Mouse (Mus musculus): Measurements from ENCODE around the gene Atl2. TPM values are rescaled to one million over a fixed set of nuclear protein-coding genes. Genes with fewer than 3 reads are reported as not detected.

Gene Atl2
- 10 to 100 TPM; 25.7 to 64.2 (median 38.6) TPM for total RNA-seq (2018; cell fraction: chromatin; rRNA removed)
- total RNA-seq (2018; cell fraction: cytosol; rRNA removed): 10 to 100 TPM; 13.7 to 25.1 (median 18.5) TPM
- total RNA-seq (2018; cell fraction: nucleus; rRNA removed): 10 to 100 TPM; 17.5 to 53.7 (median 30.9) TPM
- 17.7 to 23.3 TPM (median 18.4 TPM) in 3 replicates for polyA plus RNA-seq (2018)

DNA sequence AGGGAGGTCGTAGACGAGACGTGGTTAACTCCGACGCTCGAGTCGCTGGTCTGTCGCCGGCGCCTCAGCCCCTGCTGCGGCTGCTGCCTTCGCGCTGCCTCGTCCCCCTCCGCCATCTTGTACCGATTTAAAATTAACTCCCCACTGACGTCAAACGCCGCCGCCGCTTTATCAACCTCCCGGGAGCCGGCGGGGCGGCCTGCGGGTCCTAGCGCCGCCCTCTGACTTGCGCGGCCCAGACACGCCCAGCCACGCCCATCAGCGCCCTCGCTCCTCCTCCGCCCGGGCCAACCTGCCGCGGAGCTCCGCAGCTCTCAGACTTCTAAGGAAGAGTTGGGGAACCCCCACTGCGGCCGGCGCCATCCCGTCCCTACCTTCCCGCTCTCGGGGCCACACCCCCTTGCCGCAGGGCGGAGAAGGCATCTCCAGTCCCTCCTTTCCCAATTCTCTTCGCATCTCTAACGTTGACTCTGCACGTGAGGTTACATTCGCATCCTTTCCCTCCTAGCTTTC lies at the start of gene Atl2:
TSS of gene Atl2 (minus strand) at position 213 of the 513 bp plus-strand sequence.
- Histone ChIP-seq H3K4me3 (ENCODE audit: inconsistent target) (peak within 1 kb of the TSS; percentile 71), H3K27ac (peak within 1 kb of the TSS; percentile 43), H3K79me2 (ENCODE audit: inconsistent target) (peaks cover 42% of the 10 kb centered on the region), H3K36me3 (ENCODE audit: inconsistent target) (no peaks in the 10 kb centered on the region)
- WGBS (ENCODE audit: missing documents): under 1% methylated on average over 50 of the region's 51 CpGs

DNA sequence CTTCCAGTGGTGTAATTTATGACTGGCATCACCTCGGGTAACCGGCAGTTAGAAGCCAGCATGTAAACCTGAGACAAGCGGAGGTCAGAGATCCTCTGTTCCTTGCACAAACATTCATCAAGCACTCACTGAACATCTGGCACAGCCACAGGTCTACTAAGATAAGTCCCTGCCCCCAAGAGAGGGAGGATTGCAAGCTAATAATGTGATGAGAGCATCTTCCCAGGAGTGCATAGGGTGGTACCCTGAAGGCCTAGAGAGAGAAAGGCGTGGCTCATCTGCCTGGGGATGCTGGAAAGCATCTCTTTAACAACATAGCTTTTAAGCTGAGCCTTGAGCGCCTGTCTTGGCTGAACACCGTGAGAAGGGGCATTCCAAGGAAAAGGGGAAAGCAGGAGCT lies 48.9 kb upstream of the Atl2 start:
- Histone ChIP-seq H3K79me2 (ENCODE audit: inconsistent target) (no peaks in the 10 kb centered on the region), H3K36me3 (ENCODE audit: inconsistent target) (no peaks in the 10 kb centered on the region), H3K4me3 (ENCODE audit: inconsistent target) (no peak overlapping the region), H3K27ac (no peak overlapping the region)
- 89% methylated on average over 6 of the region's 6 CpGs for WGBS (ENCODE audit: missing documents)

DNA sequence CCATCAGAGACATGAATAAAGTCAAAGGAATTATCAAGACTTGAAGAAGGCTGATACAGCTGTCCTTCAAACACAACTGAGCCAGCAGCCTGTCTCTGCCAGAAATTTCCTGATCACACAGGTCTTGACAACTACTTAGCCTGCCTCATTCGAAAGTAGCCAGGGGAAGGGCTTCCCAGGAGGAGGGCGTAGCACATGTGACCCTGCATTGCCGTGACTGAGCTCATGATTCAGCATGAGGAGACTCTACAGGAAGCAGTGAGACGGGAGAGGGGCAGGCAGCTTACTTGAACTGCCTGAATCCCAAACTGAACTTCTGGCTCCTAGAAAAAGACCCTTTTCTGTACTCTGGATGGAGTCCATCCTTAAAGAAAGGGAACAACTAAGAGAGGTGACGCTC lies 46.5 kb upstream of the Atl2 start:
- Histone ChIP-seq H3K36me3 (ENCODE audit: inconsistent target) (no peaks in the 10 kb centered on the region), H3K4me3 (ENCODE audit: inconsistent target) (no peak overlapping the region), H3K79me2 (ENCODE audit: inconsistent target) (no peaks in the 10 kb centered on the region), H3K27ac (no peak overlapping the region)
- WGBS (ENCODE audit: missing documents): 52% methylated on average over 5 of the region's 5 CpGs

DNA sequence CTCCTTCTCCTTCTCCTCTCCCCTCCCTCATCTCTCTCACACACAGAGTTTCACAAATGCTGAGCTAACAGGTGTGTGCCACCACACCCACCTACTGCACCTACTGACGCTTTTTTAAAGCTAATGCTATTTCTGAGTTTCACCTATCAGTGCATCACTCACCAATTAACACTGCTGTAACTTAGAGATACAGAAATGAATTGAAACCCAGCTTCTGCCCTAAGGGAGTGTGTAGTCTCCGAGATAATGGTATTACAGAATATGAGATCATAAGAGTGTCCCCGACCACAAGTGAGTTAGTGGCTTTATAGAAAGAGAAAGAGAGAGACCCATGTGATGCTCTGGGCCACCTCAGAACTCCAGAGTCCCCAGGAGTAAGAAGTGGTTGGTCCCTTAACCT lies 43.2 kb upstream of the Atl2 start:
- Histone ChIP-seq H3K27ac (no peak overlapping the region), H3K79me2 (ENCODE audit: inconsistent target) (no peaks in the 10 kb centered on the region), H3K4me3 (ENCODE audit: inconsistent target) (no peak overlapping the region), H3K36me3 (ENCODE audit: inconsistent target) (no peaks in the 10 kb centered on the region)
- 93% methylated on average over 3 of the region's 3 CpGs for WGBS (ENCODE audit: missing documents)

DNA sequence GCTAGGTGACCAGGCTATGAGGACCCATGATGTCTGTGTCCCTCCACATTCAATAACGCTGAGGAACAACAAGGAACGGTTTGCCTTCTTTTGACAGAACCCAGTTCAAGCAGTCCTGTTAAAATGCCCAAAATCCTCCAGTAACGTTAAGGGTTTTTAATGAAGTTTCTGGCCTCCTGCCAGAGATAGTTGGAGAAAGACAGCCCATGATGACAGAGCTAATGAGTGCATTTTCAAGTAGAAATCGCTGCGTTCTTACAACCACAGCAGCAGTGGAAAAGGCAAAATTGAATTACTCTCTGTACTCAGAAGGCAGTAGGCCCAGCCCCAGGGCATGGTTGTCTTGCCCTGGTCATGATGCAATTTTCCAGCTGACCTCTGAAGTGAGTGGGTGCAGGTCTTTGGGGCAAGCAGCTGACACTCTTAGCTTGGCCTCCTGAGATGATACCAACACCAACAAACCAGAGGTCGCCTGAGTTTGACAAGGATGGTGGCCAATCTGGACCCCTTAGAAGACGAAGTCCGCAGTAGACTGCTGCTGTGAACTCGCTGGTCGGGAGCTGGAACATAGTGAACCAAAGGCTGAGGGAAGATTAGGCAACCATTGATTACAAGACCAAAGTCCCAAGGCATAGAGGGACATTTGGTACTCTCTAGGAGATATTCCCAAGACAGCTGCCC lies 42.1 kb upstream of the Atl2 start:
- WGBS (ENCODE audit: missing documents): 91% methylated on average over 10 of the region's 10 CpGs
- no peak overlapping the region for H3K4me3 ChIP-seq (ENCODE audit: inconsistent target)
- no peaks in the 10 kb centered on the region for H3K79me2 ChIP-seq (ENCODE audit: inconsistent target)
- no peak overlapping the region for H3K27ac ChIP-seq
- no peaks in the 10 kb centered on the region for H3K36me3 ChIP-seq (ENCODE audit: inconsistent target)

DNA sequence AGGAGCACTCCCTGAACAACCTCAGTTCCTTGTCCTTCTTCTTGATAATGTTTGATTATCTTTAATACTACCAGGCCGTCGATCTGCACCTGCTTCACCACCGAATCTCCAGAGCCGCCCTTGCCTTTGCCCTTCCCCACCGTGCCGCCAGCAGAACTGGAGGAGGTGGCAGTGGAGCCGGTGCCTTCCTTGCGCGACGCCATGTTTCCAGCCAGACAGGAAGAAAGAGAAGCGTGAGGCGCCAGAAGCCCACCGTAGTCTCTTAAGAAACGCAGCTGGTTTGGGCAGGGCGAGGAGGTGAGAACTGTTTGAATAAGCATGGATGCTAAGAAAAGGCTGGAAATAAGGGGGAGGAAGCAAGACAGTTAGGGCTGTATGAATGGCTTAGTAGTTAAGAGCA lies 38.4 kb upstream of the Atl2 start:
- 91% methylated on average over 15 of the region's 15 CpGs for WGBS (ENCODE audit: missing documents)
- Histone ChIP-seq H3K79me2 (ENCODE audit: inconsistent target) (no peaks in the 10 kb centered on the region), H3K27ac (no peak overlapping the region), H3K4me3 (ENCODE audit: inconsistent target) (no peak overlapping the region), H3K36me3 (ENCODE audit: inconsistent target) (no peaks in the 10 kb centered on the region)

DNA sequence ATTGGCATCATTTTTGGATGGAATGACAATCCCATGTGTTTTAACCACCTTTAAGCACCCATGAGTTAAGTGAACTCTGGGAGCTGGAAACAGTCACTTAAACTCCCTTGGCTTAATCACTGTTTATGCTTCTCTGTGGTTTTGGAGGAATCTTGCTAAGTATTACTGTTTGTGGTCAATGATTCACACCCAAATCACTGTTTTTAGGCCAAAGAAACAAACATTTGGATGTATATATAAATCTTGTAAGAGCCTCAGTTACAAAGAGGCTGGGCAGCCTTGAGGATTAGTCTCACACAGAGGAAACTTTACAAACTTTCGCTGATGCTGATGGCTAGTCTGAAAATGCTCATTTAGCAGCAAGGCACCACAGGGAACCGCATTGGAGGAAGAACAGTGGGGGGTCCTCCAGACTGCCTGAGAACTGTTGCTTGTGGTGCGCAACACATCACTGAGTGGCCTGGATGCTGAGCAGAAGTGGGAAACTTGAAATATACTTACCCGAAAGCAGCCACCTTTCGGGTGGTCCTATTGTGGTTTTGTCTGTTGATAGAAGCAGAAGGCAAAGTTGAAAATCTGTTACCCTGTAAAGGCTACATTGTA lies 36.9 kb upstream of the Atl2 start:
- Histone ChIP-seq H3K4me3 (ENCODE audit: inconsistent target) (no peak overlapping the region), H3K36me3 (ENCODE audit: inconsistent target) (no peaks in the 10 kb centered on the region), H3K27ac (no peak overlapping the region), H3K79me2 (ENCODE audit: inconsistent target) (no peaks in the 10 kb centered on the region)
- WGBS (ENCODE audit: missing documents): 79% methylated on average over 5 of the region's 5 CpGs

DNA sequence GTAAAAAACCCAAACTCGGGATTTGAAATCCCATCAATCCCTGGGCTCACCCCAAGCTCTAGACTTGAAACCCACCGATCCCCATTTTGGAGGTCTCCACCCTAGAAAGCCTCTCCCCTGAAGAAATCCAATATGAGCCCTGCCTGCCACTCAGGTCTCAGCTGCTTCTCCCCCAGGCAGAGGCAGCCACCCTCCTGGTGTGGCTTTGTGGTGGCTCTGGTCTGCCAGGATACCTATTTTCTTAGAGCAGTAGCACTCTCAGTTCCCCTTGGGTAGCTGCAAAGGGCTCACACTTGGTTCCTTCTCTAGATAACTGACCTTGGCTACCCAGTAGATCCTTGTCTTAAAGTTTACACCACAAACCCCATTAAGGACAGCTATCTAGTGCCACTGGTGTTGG lies 31.2 kb upstream of the Atl2 start:
- Histone ChIP-seq H3K36me3 (ENCODE audit: inconsistent target) (no peaks in the 10 kb centered on the region), H3K27ac (no peak overlapping the region)
- 75% methylated on average over 2 of the region's 2 CpGs for WGBS (ENCODE audit: missing documents)

DNA sequence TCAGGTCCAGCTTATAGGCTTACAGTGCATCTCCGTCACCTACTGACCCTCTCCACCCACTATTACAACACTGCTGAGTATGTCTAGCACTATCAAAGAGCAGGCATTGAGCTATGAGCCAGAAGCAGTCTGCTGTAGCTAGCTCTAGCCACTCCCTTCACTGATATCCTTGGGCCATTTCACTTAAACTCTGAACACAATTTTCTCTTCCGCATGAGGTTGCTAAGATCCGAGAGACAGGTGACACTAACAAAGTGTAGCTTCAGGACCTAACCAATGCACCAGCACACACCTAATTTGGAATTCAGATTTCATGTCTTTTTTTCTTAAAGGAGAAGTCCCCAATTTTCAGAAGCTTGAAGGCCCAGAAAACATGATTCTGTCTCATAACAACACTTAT lies 30.6 kb upstream of the Atl2 start:
- no peak overlapping the region for H3K4me3 ChIP-seq (ENCODE audit: inconsistent target)
- H3K36me3 ChIP-seq (ENCODE audit: inconsistent target): no peaks in the 10 kb centered on the region
- 73% methylated on average over 3 of the region's 3 CpGs for WGBS (ENCODE audit: missing documents)
- H3K27ac ChIP-seq: no peak overlapping the region
- H3K79me2 ChIP-seq (ENCODE audit: inconsistent target): no peaks in the 10 kb centered on the region

More for the DNA sequence above, 31.2 kb upstream of the Atl2 start:
- Histone ChIP-seq H3K4me3 (ENCODE audit: inconsistent target) (no peak overlapping the region), H3K79me2 (ENCODE audit: inconsistent target) (no peaks in the 10 kb centered on the region)

DNA sequence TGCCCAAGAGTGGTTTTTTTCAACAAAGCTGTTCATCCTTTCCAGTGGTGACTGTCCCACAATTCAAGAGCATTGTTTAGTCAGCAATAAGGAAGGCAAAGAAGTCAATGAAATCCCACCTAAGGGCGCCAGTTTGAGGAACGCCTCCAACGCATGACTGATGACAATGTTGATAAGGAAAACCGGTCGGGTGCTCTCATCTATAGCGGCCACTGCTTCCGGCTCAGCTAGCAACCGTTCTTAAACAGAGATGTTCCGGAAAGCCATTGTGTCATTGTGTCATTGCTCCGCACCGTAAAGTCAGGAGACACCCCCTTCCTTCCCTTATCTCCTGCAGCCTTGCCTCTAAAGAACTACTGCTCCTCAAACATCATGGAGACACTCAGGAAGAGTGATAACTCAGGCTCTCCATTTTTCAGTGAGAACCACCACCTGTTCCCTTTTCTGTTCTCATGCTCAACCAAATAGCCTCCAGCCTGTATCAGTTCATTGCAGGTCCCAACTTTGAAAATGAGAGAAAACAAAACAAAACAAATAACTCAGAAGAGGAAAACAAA lies 30.0 kb upstream of the Atl2 start:
- H3K4me3 ChIP-seq (ENCODE audit: inconsistent target): no peak overlapping the region
- H3K27ac ChIP-seq: no peak overlapping the region
- no peaks in the 10 kb centered on the region for H3K36me3 ChIP-seq (ENCODE audit: inconsistent target)
- H3K79me2 ChIP-seq (ENCODE audit: inconsistent target): no peaks in the 10 kb centered on the region
- 73% methylated on average over 11 of the region's 11 CpGs for WGBS (ENCODE audit: missing documents)

DNA sequence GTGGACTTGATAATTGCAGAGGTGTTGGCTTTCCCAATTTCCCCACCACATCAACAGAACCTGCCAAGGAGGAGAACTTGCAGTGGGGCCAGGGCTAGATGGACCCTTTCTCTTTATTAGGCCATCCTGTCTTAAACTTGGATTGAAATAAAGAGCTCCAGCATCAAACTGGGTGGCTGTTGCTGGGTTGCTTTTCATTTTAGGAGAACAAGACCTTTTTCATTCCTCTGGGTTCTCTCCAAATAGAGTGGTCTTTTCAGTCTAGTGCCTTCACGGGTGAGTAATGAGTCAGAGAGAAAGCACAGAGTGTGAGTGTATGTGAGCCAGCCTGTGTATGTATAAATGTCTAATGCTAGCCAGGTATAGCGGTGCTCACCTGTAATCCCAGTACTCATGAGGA lies 24.4 kb upstream of the Atl2 start:
- no peaks in the 10 kb centered on the region for H3K79me2 ChIP-seq (ENCODE audit: inconsistent target)
- no peak overlapping the region for H3K27ac ChIP-seq
- WGBS (ENCODE audit: missing documents): 85% methylated on average over 2 of the region's 2 CpGs
- H3K36me3 ChIP-seq (ENCODE audit: inconsistent target): no peaks in the 10 kb centered on the region
- no peak overlapping the region for H3K4me3 ChIP-seq (ENCODE audit: inconsistent target)

DNA sequence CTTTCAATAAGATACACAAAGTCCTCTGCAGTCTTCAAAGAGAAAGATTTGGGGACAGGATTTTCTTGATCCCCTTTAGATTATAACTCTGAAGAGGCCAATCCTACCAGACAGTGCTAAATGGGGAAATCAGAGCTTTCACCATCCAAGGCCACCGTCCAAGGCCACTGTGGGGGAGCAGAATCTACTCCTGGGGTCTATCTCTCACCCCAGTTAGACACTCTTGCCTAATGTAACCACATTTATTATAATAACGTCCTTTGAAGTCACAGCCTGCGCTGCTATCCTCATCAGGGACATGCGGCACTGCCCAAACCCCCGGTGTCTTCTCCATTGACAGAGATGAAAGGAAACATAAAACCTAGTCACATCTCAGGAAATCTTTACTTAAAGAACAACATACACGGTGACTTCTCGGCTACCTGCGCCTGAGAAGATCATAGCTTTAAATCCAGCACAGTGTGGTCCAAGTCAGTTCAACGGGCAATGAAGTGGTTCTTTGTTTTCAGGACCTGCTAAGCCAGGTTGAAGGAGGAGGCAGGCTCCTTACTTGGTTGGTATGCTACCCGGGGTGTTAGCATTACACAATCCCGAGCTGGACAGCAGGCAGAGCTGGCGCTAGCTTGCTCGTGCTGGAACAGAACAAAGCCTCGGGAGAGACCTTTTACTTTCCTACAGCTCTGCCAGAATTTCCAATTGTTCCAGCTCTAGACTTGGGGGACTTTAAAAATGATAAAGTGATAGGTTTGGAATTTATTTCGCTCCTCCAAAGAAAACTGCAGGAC lies 23.8 kb upstream of the Atl2 start:
- Histone ChIP-seq H3K4me3 (ENCODE audit: inconsistent target) (no peak overlapping the region), H3K27ac (no peak overlapping the region), H3K79me2 (ENCODE audit: inconsistent target) (no peaks in the 10 kb centered on the region), H3K36me3 (ENCODE audit: inconsistent target) (no peaks in the 10 kb centered on the region)
- WGBS (ENCODE audit: missing documents): 63% methylated on average over 15 of the region's 15 CpGs

DNA sequence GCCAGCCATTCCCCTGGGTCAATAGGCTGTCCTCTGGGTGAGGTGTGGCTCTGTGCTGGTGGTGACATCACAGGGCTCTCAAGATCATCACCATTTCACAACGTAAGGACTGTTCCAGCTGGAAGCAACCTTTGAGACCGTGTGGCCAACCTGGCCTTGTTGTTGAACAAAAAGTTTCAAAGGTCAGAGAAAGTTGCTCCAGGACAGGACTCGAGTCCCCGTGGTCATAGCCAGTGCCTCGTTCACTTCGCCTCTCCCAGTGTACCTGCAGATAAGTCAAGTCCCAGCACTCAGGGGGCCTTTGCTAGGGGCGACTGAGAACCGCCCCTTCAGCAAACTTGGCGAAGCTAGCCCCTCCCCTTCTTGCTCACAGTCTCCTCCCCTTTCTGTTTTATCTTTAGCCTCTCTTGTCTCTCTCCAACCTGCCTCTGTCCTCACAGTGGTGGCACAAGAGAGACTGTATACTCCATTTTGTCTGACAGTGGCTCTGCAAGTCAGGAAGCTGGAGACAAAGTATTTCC lies 22.6 kb upstream of the Atl2 start:
- no peak overlapping the region for H3K27ac ChIP-seq
- H3K4me3 ChIP-seq (ENCODE audit: inconsistent target): no peak overlapping the region
- no peaks in the 10 kb centered on the region for H3K36me3 ChIP-seq (ENCODE audit: inconsistent target)
- no peaks in the 10 kb centered on the region for H3K79me2 ChIP-seq (ENCODE audit: inconsistent target)
- 74% methylated on average over 8 of the region's 9 CpGs for WGBS (ENCODE audit: missing documents)

DNA sequence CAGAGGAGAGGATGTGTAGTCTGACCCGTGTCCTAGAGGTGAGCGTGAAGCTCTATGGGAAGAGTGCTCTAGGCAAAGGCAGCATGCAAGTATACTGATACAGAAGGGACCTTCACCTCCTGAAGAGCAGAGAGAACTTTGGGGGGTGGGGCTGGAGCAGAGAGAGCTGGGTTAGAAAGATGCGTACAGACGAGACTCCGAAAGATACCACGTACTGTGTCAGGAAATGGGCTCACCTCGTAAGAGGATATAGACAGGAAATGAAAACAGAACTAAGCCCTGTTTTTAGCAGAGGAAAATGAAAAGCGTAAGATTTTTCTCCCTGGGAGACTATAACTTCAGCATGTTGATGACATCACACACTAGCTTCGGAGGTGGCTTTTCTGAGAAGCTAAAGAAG lies 21.1 kb upstream of the Atl2 start:
- Histone ChIP-seq H3K79me2 (ENCODE audit: inconsistent target) (no peaks in the 10 kb centered on the region), H3K4me3 (ENCODE audit: inconsistent target) (no peak overlapping the region), H3K36me3 (ENCODE audit: inconsistent target) (no peaks in the 10 kb centered on the region), H3K27ac (no peak overlapping the region)
- WGBS (ENCODE audit: missing documents): 20% methylated on average over 9 of the region's 9 CpGs

Data from macrophage (primary cell).